Mouse (Mus musculus): ENCODE data around the gene Clta. TPM values are rescaled to one million over a fixed set of nuclear protein-coding genes. Genes with fewer than 3 reads are reported as not detected.
A peak's percentile ranks its signal among the peaks of the same experiment; 100 is the strongest.

The Clta gene
- polyA plus RNA-seq, 1 experiment from 2014 or later: 246 TPM

- Histone ChIP-seq H3K9ac (no peak overlapping the region), H3K36me3 (peaks cover 7% of the 10 kb centered on the region; the same call in 1 of the 2 replicates), H3K4me2 (replicated peaks) (no peak overlapping the region), H3K4me1 (peaks cover 34% of the 10 kb centered on the region), H3K27me3 (no peaks in the 10 kb centered on the region), H3K9me3 (no peaks in the 10 kb centered on the region), H3K27ac (no peak overlapping the region), H3K4me3 (no peak overlapping the region)
- no peak for ATAC-seq (ENCODE audit: low FRiP score, low read depth)
- WGBS: 91% methylated on average over 7 of the region's 7 CpGs
Observed at GRCm38 (mm10) chr4:43981251-43981650, 23.0 kb upstream of the Clta start.

GRCm38 (mm10) chr4:43982053-43982732 is 22.1 kb upstream of the Clta start:
- Histone ChIP-seq H3K4me1 (peaks cover 34% of the 10 kb centered on the region), H3K27me3 (no peaks in the 10 kb centered on the region), H3K9me3 (no peaks in the 10 kb centered on the region), H3K36me3 (peaks cover 4% of the 10 kb centered on the region; the same call in 1 of the 2 replicates), H3K9ac (peak overlapping the region; percentile 71), H3K27ac (peak overlapping the region; percentile 55; the same call in 1 of the 2 replicates), H3K4me2 (replicated peaks) (peak overlapping the region; percentile 69), H3K4me3 (peak overlapping the region; percentile 40)
- ATAC-seq (ENCODE audit: low FRiP score, low read depth): peak; percentile 88
- WGBS: 3% methylated on average over 24 of the region's 24 CpGs

GRCm38 (mm10) chr4:43983181-43983580 is 21.1 kb upstream of the Clta start, which contains the start of gene Ccin:
Gene Ccin (plus strand): TSS chr4:43983483.
- 82% methylated on average over 11 of the region's 11 CpGs for WGBS
- Histone ChIP-seq H3K9ac (peak within 1 kb of the TSS; percentile 71), H3K4me1 (peaks cover 31% of the 10 kb centered on the region), H3K36me3 (no peaks in the 10 kb centered on the region), H3K27me3 (no peaks in the 10 kb centered on the region), H3K27ac (no peak within 1 kb of the TSS), H3K9me3 (no peaks in the 10 kb centered on the region), H3K4me2 (replicated peaks) (peak within 1 kb of the TSS; percentile 69), H3K4me3 (peak within 1 kb of the TSS; percentile 40)
- ATAC-seq (ENCODE audit: low FRiP score, low read depth): no peak

GRCm38 (mm10) chr4:43983756-43984155 is 20.5 kb upstream of the Clta start:
- H3K4me3 ChIP-seq: no peak overlapping the region
- no peak overlapping the region for H3K27ac ChIP-seq
- no peak for ATAC-seq (ENCODE audit: low FRiP score, low read depth)
- H3K36me3 ChIP-seq: no peaks in the 10 kb centered on the region
- H3K9ac ChIP-seq: no peak overlapping the region
- H3K4me2 ChIP-seq (replicated peaks): no peak overlapping the region
- H3K4me1 ChIP-seq: peaks cover 25% of the 10 kb centered on the region
- H3K27me3 ChIP-seq: no peaks in the 10 kb centered on the region
- no peaks in the 10 kb centered on the region for H3K9me3 ChIP-seq
- WGBS: 92% methylated on average over 22 of the region's 22 CpGs

- H3K4me2 ChIP-seq (replicated peaks): no peak overlapping the region
- no peak overlapping the region for H3K9ac ChIP-seq
- H3K9me3 ChIP-seq: no peaks in the 10 kb centered on the region
- H3K27me3 ChIP-seq: no peaks in the 10 kb centered on the region
- peaks cover 19% of the 10 kb centered on the region for H3K4me1 ChIP-seq
- 92% methylated on average over 19 of the region's 19 CpGs for WGBS
- no peak overlapping the region for H3K4me3 ChIP-seq
- ATAC-seq (ENCODE audit: low FRiP score, low read depth): no peak
- H3K27ac ChIP-seq: no peak overlapping the region
- no peaks in the 10 kb centered on the region for H3K36me3 ChIP-seq
Observed at GRCm38 (mm10) chr4:43984326-43984725, 19.9 kb upstream of the Clta start.

GRCm38 (mm10) chr4:43988976-43989375 is 15.3 kb upstream of the Clta start:
- no peak overlapping the region for H3K4me3 ChIP-seq
- no peaks in the 10 kb centered on the region for H3K27me3 ChIP-seq
- H3K9me3 ChIP-seq: no peaks in the 10 kb centered on the region
- H3K4me1 ChIP-seq: no peaks in the 10 kb centered on the region
- no peak overlapping the region for H3K4me2 ChIP-seq (replicated peaks)
- no peak overlapping the region for H3K27ac ChIP-seq
- WGBS: 86% methylated on average over 3 of the region's 3 CpGs
- H3K36me3 ChIP-seq: no peaks in the 10 kb centered on the region
- no peak overlapping the region for H3K9ac ChIP-seq
- no peak for ATAC-seq (ENCODE audit: low FRiP score, low read depth)

- no peaks in the 10 kb centered on the region for H3K9me3 ChIP-seq
- no peak for ATAC-seq (ENCODE audit: low FRiP score, low read depth)
- no peak overlapping the region for H3K27ac ChIP-seq
- WGBS: 92% methylated on average over 11 of the region's 11 CpGs
- no peaks in the 10 kb centered on the region for H3K27me3 ChIP-seq
- no peaks in the 10 kb centered on the region for H3K36me3 ChIP-seq
- H3K9ac ChIP-seq: no peak overlapping the region
- no peaks in the 10 kb centered on the region for H3K4me1 ChIP-seq
- no peak overlapping the region for H3K4me2 ChIP-seq (replicated peaks)
- H3K4me3 ChIP-seq: no peak overlapping the region
Observed at GRCm38 (mm10) chr4:43993072-43993471, 11.2 kb upstream of the Clta start.

GRCm38 (mm10) chr4:43994342-43994741 is 9.9 kb upstream of the Clta start:
- no peaks in the 10 kb centered on the region for H3K36me3 ChIP-seq
- WGBS: 69% methylated on average over 2 of the region's 2 CpGs
- no peak overlapping the region for H3K4me3 ChIP-seq
- no peak for ATAC-seq (ENCODE audit: low FRiP score, low read depth)
- H3K27ac ChIP-seq: no peak overlapping the region
- no peaks in the 10 kb centered on the region for H3K9me3 ChIP-seq
- H3K27me3 ChIP-seq: no peaks in the 10 kb centered on the region
- no peak overlapping the region for H3K9ac ChIP-seq
- H3K4me2 ChIP-seq (replicated peaks): no peak overlapping the region
- no peaks in the 10 kb centered on the region for H3K4me1 ChIP-seq

GRCm38 (mm10) chr4:44003622-44004021 is 630 bp upstream of the Clta start:
- Histone ChIP-seq H3K4me1 (no peaks in the 10 kb centered on the region), H3K27me3 (no peaks in the 10 kb centered on the region), H3K4me3 (no peak overlapping the region), H3K27ac (no peak overlapping the region), H3K4me2 (replicated peaks) (no peak overlapping the region), H3K9ac (no peak overlapping the region), H3K9me3 (no peaks in the 10 kb centered on the region), H3K36me3 (no peaks in the 10 kb centered on the region)
- ATAC-seq (ENCODE audit: low FRiP score, low read depth): no peak
- WGBS: 87% methylated on average over 6 of the region's 6 CpGs

- 60% methylated on average over 3 of the region's 3 CpGs for WGBS
- no peak overlapping the region for H3K27ac ChIP-seq
- no peaks in the 10 kb centered on the region for H3K27me3 ChIP-seq
- H3K36me3 ChIP-seq: no peaks in the 10 kb centered on the region
- H3K4me3 ChIP-seq: no peak overlapping the region
- no peak for ATAC-seq (ENCODE audit: low FRiP score, low read depth)
- no peak overlapping the region for H3K4me2 ChIP-seq (replicated peaks)
- H3K4me1 ChIP-seq: no peaks in the 10 kb centered on the region
- H3K9ac ChIP-seq: no peak overlapping the region
- no peaks in the 10 kb centered on the region for H3K9me3 ChIP-seq
Observed at GRCm38 (mm10) chr4:44004623-44005409, 564 bp downstream of the Clta start.

GRCm38 (mm10) chr4:44010176-44010575 is 5.9 kb downstream of the Clta start:
- Histone ChIP-seq H3K9ac (no peak overlapping the region), H3K4me1 (peaks cover 20% of the 10 kb centered on the region), H3K36me3 (no peaks in the 10 kb centered on the region), H3K9me3 (no peaks in the 10 kb centered on the region), H3K27me3 (no peaks in the 10 kb centered on the region), H3K27ac (no peak overlapping the region), H3K4me2 (replicated peaks) (no peak overlapping the region), H3K4me3 (no peak overlapping the region)
- ATAC-seq (ENCODE audit: low FRiP score, low read depth): no peak
- 88% methylated on average over 1 of the region's 1 CpGs for WGBS

GRCm38 (mm10) chr4:44010893-44011292 is 6.6 kb downstream of the Clta start:
- WGBS: 42% methylated on average over 2 of the region's 2 CpGs
- H3K27ac ChIP-seq: no peak overlapping the region
- no peak for ATAC-seq (ENCODE audit: low FRiP score, low read depth)
- H3K4me3 ChIP-seq: no peak overlapping the region
- H3K9me3 ChIP-seq: no peaks in the 10 kb centered on the region
- no peak overlapping the region for H3K9ac ChIP-seq
- peaks cover 20% of the 10 kb centered on the region for H3K4me1 ChIP-seq
- no peaks in the 10 kb centered on the region for H3K27me3 ChIP-seq
- H3K36me3 ChIP-seq: peaks cover 2% of the 10 kb centered on the region; the same call in 1 of the 2 replicates
- H3K4me2 ChIP-seq (replicated peaks): no peak overlapping the region
